ENCODE assay signal across 8 mouse cellular contexts in genomic region chrX:73229288-73229687, GRCm38 (mm10). TPM values are rescaled to one million over a fixed set of nuclear protein-coding genes. Genes with fewer than 3 reads are reported as not detected.
A peak's percentile ranks its signal among the peaks of the same experiment; 100 is the strongest.
DNase-seq lines count a peak whose midpoint lies in the region; ATAC-seq and TF ChIP-seq lines count a peak whose summit lies in the region.

No protein-coding gene starts in this region.

- H3K4me2 ChIP-seq in heart, postnatal 0 days (ENCODE audit: low read depth, low read length), result peak overlapping the region; percentile 83

- TF ChIP-seq CTCF in heart, postnatal 0 days (IDR thresholded peaks at IDR 0.05; ENCODE audit: low read depth), result no peak

- no peaks in the 10 kb centered on the region for H3K4me1 ChIP-seq in heart, postnatal 0 days (ENCODE audit: control insufficient read depth, insufficient read depth)
- 0 out of 2 replicates have a peak, but pooled peaks cover 7% of the 10 kb centered on the region for H3K4me1 ChIP-seq in hindbrain, embryonic 10.5 days (replicated peaks)
- peaks cover 8% of the 10 kb centered on the region for H3K4me1 ChIP-seq in midbrain, embryonic 10.5 days

- WGBS in heart, postnatal 0 days, result 25% methylated on average over 3 of the region's 3 CpGs
- WGBS in hindbrain, embryonic 10.5 days, result 39% methylated on average over 3 of the region's 3 CpGs
- WGBS in midbrain, embryonic 10.5 days, result 41% methylated on average over 3 of the region's 3 CpGs

- no peak overlapping the region for H3K27ac ChIP-seq in heart, postnatal 0 days (ENCODE audit: low read depth)
- peak overlapping the region; percentile 89 for H3K27ac ChIP-seq in hindbrain, embryonic 10.5 days
- H3K27ac ChIP-seq in midbrain, embryonic 10.5 days (replicated peaks), result peak overlapping the region; percentile 88; the same call in 1 of the 2 replicates

- no peaks in the 10 kb centered on the region for H3K9me3 ChIP-seq in heart, postnatal 0 days (replicated peaks; ENCODE audit: control insufficient read depth, low read length)
- H3K9me3 ChIP-seq in hindbrain, embryonic 10.5 days, result peaks cover 4% of the 10 kb centered on the region; the same call in 1 of the 2 replicates
- no peaks in the 10 kb centered on the region for H3K9me3 ChIP-seq in midbrain, embryonic 10.5 days (replicated peaks)

- no peak for TF ChIP-seq EP300 in heart, postnatal 0 days (IDR thresholded peaks at IDR 0.05; ENCODE audit: low read depth)

- no peak for DNase-seq in heart, postnatal 0 days (ENCODE audit: low spot score)
- no peak for DNase-seq in heart, adult 8-10 months (ENCODE audit: low spot score)
- peak; percentile 24 for DNase-seq in MEL-GATA-1-ER (ENCODE audit: extremely low read depth, low read depth)
- DNase-seq in hindbrain, embryonic 10.5 days (ENCODE audit: low spot score), result no peak
- no peak for DNase-seq in midbrain, embryonic 10.5 days (ENCODE audit: low spot score)
- no peak for DNase-seq in right cerebral cortex, postnatal 36 days (ENCODE audit: low spot score in 2 of 2)
- no peak for DNase-seq in embryo, embryonic 10 days (ENCODE audit: low spot score)
- no peak for DNase-seq in yolk sac, embryonic 10.5 days (ENCODE audit: low spot score)

- H3K36me3 ChIP-seq in heart, postnatal 0 days (replicated peaks; ENCODE audit: control insufficient read depth, insufficient read depth, low read length), result no peaks in the 10 kb centered on the region
- no peaks in the 10 kb centered on the region for H3K36me3 ChIP-seq in hindbrain, embryonic 10.5 days
- no peaks in the 10 kb centered on the region for H3K36me3 ChIP-seq in midbrain, embryonic 10.5 days

- H3K27me3 ChIP-seq in heart, postnatal 0 days (ENCODE audit: control insufficient read depth, insufficient read depth, low read length), result no peaks in the 10 kb centered on the region
- peaks cover 10% of the 10 kb centered on the region for H3K27me3 ChIP-seq in hindbrain, embryonic 10.5 days (ENCODE audit: insufficient read depth, poor library complexity, severe bottlenecking)
- H3K27me3 ChIP-seq in midbrain, embryonic 10.5 days (ENCODE audit: low read depth, poor library complexity, severe bottlenecking), result peaks cover 20% of the 10 kb centered on the region

- no peak overlapping the region for H3K9ac ChIP-seq in heart, postnatal 0 days (replicated peaks; ENCODE audit: low read depth, low read length)

- ATAC-seq in heart, postnatal 0 days (ENCODE audit: insufficient read depth, low read depth), result no peak

- H3K4me3 ChIP-seq in heart, postnatal 0 days (ENCODE audit: low read depth, low read length), result peak overlapping the region; percentile 73
- peak overlapping the region; percentile 72 for H3K4me3 ChIP-seq in hindbrain, embryonic 10.5 days
- peak overlapping the region; percentile 72 for H3K4me3 ChIP-seq in midbrain, embryonic 10.5 days

RNA-seq across cellular contexts. Expression of gene F8a, which starts 1.2 kb away (rescaled TPM):
- total RNA-seq in heart, postnatal 0 days (2014; rRNA removed; ENCODE audit: low replicate concordance), result 16.0 and 20.7 TPM in 2 replicates
- 12.3 and 12.4 TPM in 2 replicates for polyA plus RNA-seq in heart, postnatal 0 days (2015; fragmentation: Nextera tagmentation; extraction: Ambion mirVana)
- total RNA-seq in heart, adult 8-10 months (2022), result 1 to 10 TPM; 6.9 to 7.6 (median 7.3) TPM
- polyA plus RNA-seq in hindbrain, embryonic 10.5 days (2016; fragmentation: Nextera tagmentation; extraction: Ambion mirVana), result 14.1 and 19.8 TPM in 2 replicates
- 14.8 and 16.4 TPM in 2 replicates for polyA plus RNA-seq in midbrain, embryonic 10.5 days (2016; fragmentation: Nextera tagmentation; extraction: Ambion mirVana)

RNA-seq across cellular contexts. Expression of gene Xlr4c, which starts 13.6 kb away (rescaled TPM):
- total RNA-seq in heart, postnatal 0 days (2014; rRNA removed; ENCODE audit: low replicate concordance), result not detected in 2 replicates
- 0.38 TPM in 1 of 2 replicates, not detected in the other for polyA plus RNA-seq in heart, postnatal 0 days (2015; fragmentation: Nextera tagmentation; extraction: Ambion mirVana)
- not detected for total RNA-seq in heart, adult 8-10 months (2022)
- polyA plus RNA-seq in hindbrain, embryonic 10.5 days (2016; fragmentation: Nextera tagmentation; extraction: Ambion mirVana), result 0.27 TPM in 1 of 2 replicates, not detected in the other
- not detected in 2 replicates for polyA plus RNA-seq in midbrain, embryonic 10.5 days (2016; fragmentation: Nextera tagmentation; extraction: Ambion mirVana)

RNA-seq across cellular contexts. Expression of gene Xlr4b, which starts 15.2 kb away (rescaled TPM):
- not detected in 2 replicates for total RNA-seq in heart, postnatal 0 days (2014; rRNA removed; ENCODE audit: low replicate concordance)
- 0.90 TPM in 1 of 2 replicates, not detected in the other for polyA plus RNA-seq in heart, postnatal 0 days (2015; fragmentation: Nextera tagmentation; extraction: Ambion mirVana)
- 1 to 10 TPM in 1 of 4 experiments, under 1 TPM in 1, not detected in 2; 0.17 to 1.5 TPM for total RNA-seq in heart, adult 8-10 months (2022)
- polyA plus RNA-seq in hindbrain, embryonic 10.5 days (2016; fragmentation: Nextera tagmentation; extraction: Ambion mirVana), result 0.45 and 0.68 TPM in 2 replicates
- polyA plus RNA-seq in midbrain, embryonic 10.5 days (2016; fragmentation: Nextera tagmentation; extraction: Ambion mirVana), result 0.31 and 0.55 TPM in 2 replicates

RNA-seq across cellular contexts. Expression of gene Xlr3c, which starts 35.9 kb away (rescaled TPM):
- not detected in 2 replicates for total RNA-seq in heart, postnatal 0 days (2014; rRNA removed; ENCODE audit: low replicate concordance)
- not detected in 2 replicates for polyA plus RNA-seq in heart, postnatal 0 days (2015; fragmentation: Nextera tagmentation; extraction: Ambion mirVana)
- not detected for total RNA-seq in heart, adult 8-10 months (2022)
- polyA plus RNA-seq in hindbrain, embryonic 10.5 days (2016; fragmentation: Nextera tagmentation; extraction: Ambion mirVana), result 0.20 and 0.30 TPM in 2 replicates
- not detected in 2 replicates for polyA plus RNA-seq in midbrain, embryonic 10.5 days (2016; fragmentation: Nextera tagmentation; extraction: Ambion mirVana)

RNA-seq across cellular contexts. Expression of gene Xlr3b, which starts 37.3 kb away (rescaled TPM):
- total RNA-seq in heart, postnatal 0 days (2014; rRNA removed; ENCODE audit: low replicate concordance), result 2.3 TPM in 1 of 2 replicates, not detected in the other
- polyA plus RNA-seq in heart, postnatal 0 days (2015; fragmentation: Nextera tagmentation; extraction: Ambion mirVana), result 1.0 and 4.1 TPM in 2 replicates
- 1 to 10 TPM in 2 of 4 experiments, under 1 TPM in 2; 0.27 to 1.8 (median 1.2) TPM for total RNA-seq in heart, adult 8-10 months (2022)
- polyA plus RNA-seq in hindbrain, embryonic 10.5 days (2016; fragmentation: Nextera tagmentation; extraction: Ambion mirVana), result 11.1 and 12.8 TPM in 2 replicates
- 11.0 and 12.2 TPM in 2 replicates for polyA plus RNA-seq in midbrain, embryonic 10.5 days (2016; fragmentation: Nextera tagmentation; extraction: Ambion mirVana)
